In the genomic region with DNA sequence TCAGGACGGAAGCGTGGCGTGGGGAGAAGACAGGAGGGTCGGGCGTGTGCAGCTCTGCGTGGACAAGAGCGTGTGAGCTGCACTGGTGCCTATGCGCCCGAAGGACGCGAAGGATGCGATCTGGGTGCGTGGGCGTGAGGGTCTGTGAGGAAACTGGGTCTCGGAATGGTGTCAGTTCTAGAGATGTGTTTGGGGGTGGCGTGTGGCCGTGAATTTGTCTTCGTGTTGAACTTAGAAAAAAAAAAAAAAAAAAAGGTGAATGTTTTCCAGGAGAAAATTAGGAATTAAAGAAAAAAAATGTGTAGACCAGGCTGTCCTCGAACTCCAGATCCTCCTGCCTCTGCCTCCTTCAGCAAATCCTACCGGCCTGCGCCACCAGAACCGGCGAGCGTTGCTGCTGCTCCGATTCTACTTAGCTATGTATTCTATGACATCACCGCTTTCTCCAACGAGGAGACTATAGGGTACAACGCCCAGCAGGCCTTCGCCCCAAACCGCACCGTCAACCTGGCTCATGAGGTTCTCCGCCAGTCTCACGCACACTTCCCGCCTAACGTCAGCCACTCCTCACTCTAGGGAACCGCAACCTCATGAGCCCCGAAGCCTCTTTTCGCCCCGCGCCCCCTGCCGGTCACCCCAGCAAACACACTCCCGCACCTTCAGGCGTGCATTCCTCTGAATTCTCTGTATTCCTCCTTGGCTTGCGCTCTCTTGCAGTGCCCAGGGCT, we compare ENCODE assay signal across 8 mouse cellular contexts. TPM values are rescaled to one million over a fixed set of nuclear protein-coding genes. Genes with fewer than 3 reads are reported as not detected.
DNase-seq lines count a peak whose midpoint lies in the region; ATAC-seq and TF ChIP-seq lines count a peak whose summit lies in the region.
"Not testable (repeated sequence)": the region's sequence is repeated elsewhere in the genome, so short reads cannot be mapped to it uniquely, and the experiment has no call there.

No protein-coding gene starts in this region.

- not testable (repeated sequence) for H3K9me3 ChIP-seq in ES-Bruce4 (replicated peaks; ENCODE audit: control insufficient read depth, insufficient read depth, low read length, poor library complexity, severe bottlenecking); forebrain, embryonic 13.5 days (replicated peaks); liver, postnatal 0 days (ENCODE audit: low read length); neural tube, embryonic 13.5 days

- peak overlapping the region; percentile 97 for H3K4me3 ChIP-seq in ES-Bruce4 (ENCODE audit: low read depth, low read length)
- H3K4me3 ChIP-seq in forebrain, embryonic 13.5 days: peak overlapping the region; percentile 60
- H3K4me3 ChIP-seq in liver, postnatal 0 days (ENCODE audit: low read depth, low read length): peak overlapping the region; percentile 66
- H3K4me3 ChIP-seq in neural tube, embryonic 13.5 days: peak overlapping the region; percentile 60

- TF ChIP-seq POLR2A in ES-Bruce4 (IDR thresholded peaks at IDR 0.05; ENCODE audit: insufficient read depth, low read length): not testable (repeated sequence)

- peak overlapping the region; percentile 56 for H3K9ac ChIP-seq in ES-Bruce4 (ENCODE audit: low read depth, poor library complexity, severe bottlenecking)
- peak overlapping the region; percentile 70 for H3K9ac ChIP-seq in forebrain, embryonic 13.5 days
- H3K9ac ChIP-seq in liver, postnatal 0 days (replicated peaks): peak overlapping the region; percentile 64
- H3K9ac ChIP-seq in neural tube, embryonic 13.5 days: peak overlapping the region; percentile 80

- peak overlapping the region; percentile 55 for H3K4me2 ChIP-seq in forebrain, embryonic 13.5 days
- H3K4me2 ChIP-seq in liver, postnatal 0 days (ENCODE audit: low read depth, low read length): peak overlapping the region; percentile 66
- H3K4me2 ChIP-seq in neural tube, embryonic 13.5 days: peak overlapping the region; percentile 52

- not testable (repeated sequence) for H3K4me1 ChIP-seq in ES-Bruce4 (ENCODE audit: control insufficient read depth, insufficient read depth, low read length); forebrain, embryonic 13.5 days; liver, postnatal 0 days (ENCODE audit: insufficient read depth)
- peaks cover 11% of the 10 kb centered on the region for H3K4me1 ChIP-seq in neural tube, embryonic 13.5 days (replicated peaks)

- under 1% methylated on average over 44 of the region's 44 CpGs for WGBS in forebrain, embryonic 13.5 days
- WGBS in liver, postnatal 0 days (ENCODE audit: insufficient replicate concordance): 1% methylated on average over 44 of the region's 44 CpGs
- under 1% methylated on average over 44 of the region's 44 CpGs for WGBS in neural tube, embryonic 13.5 days

- not testable (repeated sequence) for TF ChIP-seq EP300 in ES-Bruce4 (IDR thresholded peaks at IDR 0.05; ENCODE audit: insufficient read depth, low read depth, low read length); liver, postnatal 0 days (IDR thresholded peaks at IDR 0.05; ENCODE audit: low read depth)

- peak; percentile 44 for TF ChIP-seq CTCF in ES-Bruce4 (IDR thresholded peaks at IDR 0.05; ENCODE audit: low read depth, low read length)
- TF ChIP-seq CTCF in liver, postnatal 0 days (IDR thresholded peaks at IDR 0.05; ENCODE audit: low read depth): peak; percentile 89

- H3K36me3 ChIP-seq in ES-Bruce4 (ENCODE audit: control insufficient read depth, insufficient read depth, low read length, poor library complexity, severe bottlenecking); forebrain, embryonic 13.5 days (ENCODE audit: poor library complexity, severe bottlenecking); liver, postnatal 0 days (replicated peaks; ENCODE audit: insufficient read depth, low read length); neural tube, embryonic 13.5 days: not testable (repeated sequence)

- DNase-seq in heart, postnatal 10 days: peak; percentile 90 to 94
- DNase-seq in layer of hippocampus, adult 11-12 months (ENCODE audit: low spot score): peak; percentile 90
- peak; percentile 91 for DNase-seq in liver, postnatal 0 days
- peak; percentile 73 for DNase-seq in telencephalon, adult 2 months (ENCODE audit: low read depth, low spot score)

- H3K27ac ChIP-seq in ES-Bruce4 (ENCODE audit: insufficient read depth, low read length): not testable (repeated sequence)
- H3K27ac ChIP-seq in forebrain, embryonic 13.5 days: peak overlapping the region; percentile 88
- peak overlapping the region; percentile 81 for H3K27ac ChIP-seq in liver, postnatal 0 days (ENCODE audit: low read depth)
- peak overlapping the region; percentile 91 for H3K27ac ChIP-seq in neural tube, embryonic 13.5 days (replicated peaks)

- ATAC-seq in cerebellum, adult (ENCODE audit: insufficient number of reproducible peaks, low FRiP score, low TSS enrichment): peak; percentile 77
- peak; percentile 72 for ATAC-seq in forebrain, embryonic 13.5 days
- ATAC-seq in liver, postnatal 0 days: peak; percentile 65
- ATAC-seq in neural tube, embryonic 13.5 days (ENCODE audit: low read depth): peak; percentile 77

- not testable (repeated sequence) for H3K27me3 ChIP-seq in ES-Bruce4 (ENCODE audit: control insufficient read depth, insufficient read depth, low read length, poor library complexity, severe bottlenecking); forebrain, embryonic 13.5 days; liver, postnatal 0 days (ENCODE audit: insufficient read depth, low read length); neural tube, embryonic 13.5 days

- intact Hi-C loops in heart, postnatal 10 days (cut with DNase I): loop anchor here (1.0 to 10.0 kb wide), 2 partner anchors 78 to 326 kb away; a partner anchor contains a TSS

RNA-seq across cellular contexts. Expression of a gene that starts 28.4 kb away (rescaled TPM):
- polyA plus RNA-seq in ES-Bruce4 (2011; ENCODE audit: insufficient read depth, insufficient read length, low read depth, missing spikeins): not detected in 2 replicates
- not detected in 2 replicates for polyA plus RNA-seq in forebrain, embryonic 13.5 days (2015; fragmentation: Nextera tagmentation; extraction: Ambion mirVana)
- not detected for total RNA-seq in heart, postnatal 10 days (2021)
- polyA plus RNA-seq in liver, postnatal 0 days (2015; fragmentation: Nextera tagmentation; extraction: Ambion mirVana): 0.64 and 1.1 TPM in 2 replicates
- 0.10 TPM in 1 of 2 replicates, not detected in the other for polyA plus RNA-seq in neural tube, embryonic 13.5 days (2015; fragmentation: Nextera tagmentation; extraction: Ambion mirVana)

RNA-seq across cellular contexts. Expression of a gene that starts 37.7 kb away (rescaled TPM):
- not detected in 2 replicates for polyA plus RNA-seq in ES-Bruce4 (2011; ENCODE audit: insufficient read depth, insufficient read length, low read depth, missing spikeins)
- polyA plus RNA-seq in forebrain, embryonic 13.5 days (2015; fragmentation: Nextera tagmentation; extraction: Ambion mirVana): not detected in 2 replicates
- not detected for total RNA-seq in heart, postnatal 10 days (2021)
- not detected in 2 replicates for polyA plus RNA-seq in liver, postnatal 0 days (2015; fragmentation: Nextera tagmentation; extraction: Ambion mirVana)
- 0.63 TPM in 1 of 2 replicates, not detected in the other for polyA plus RNA-seq in neural tube, embryonic 13.5 days (2015; fragmentation: Nextera tagmentation; extraction: Ambion mirVana)
